Mouse (Mus musculus): ENCODE data around the gene Frmd4a.

GRCm38 (mm10) chr2:4144424-4144823 is 126.9 kb downstream of the Frmd4a start:
- TF ChIP-seq CTCF (IDR thresholded peaks at IDR 0.05; ENCODE audit: insufficient read depth, low read length) (no peak), POLR2A (IDR thresholded peaks at IDR 0.05; ENCODE audit: borderline replicate concordance, extremely low read depth, low read depth, low read length) (no peak)
